Mouse (Mus musculus) R1 (cell line): ENCODE results near the gene Socs4.
A peak's percentile ranks its signal among the peaks of the same experiment; 100 is the strongest.
"Not testable (repeated sequence)": the region's sequence is repeated elsewhere in the genome, so short reads cannot be mapped to it uniquely, and the experiment has no call there.

Source experiments
- DNase-seq: peaks from one replicate; pipeline ENCODE4 v3.0.0-alpha.2; 2018; ENCODE audit warnings: low read depth, low spot score

Socs4 gene

GRCm38 (mm10) chr14:47287021-47287420, 10.3 kb downstream of the Socs4 start:
- DNase-seq: no peak

- DNase-seq: no peak
These were observed 15.0 kb downstream of the Socs4 start for GRCm38 (mm10) chr14:47291772-47292171.

GRCm38 (mm10) chr14:47294136-47294535, 17.4 kb downstream of the Socs4 start:
- no peak for DNase-seq

GRCm38 (mm10) chr14:47296232-47296631, 19.5 kb downstream of the Socs4 start:
- DNase-seq: no peak

DNA sequence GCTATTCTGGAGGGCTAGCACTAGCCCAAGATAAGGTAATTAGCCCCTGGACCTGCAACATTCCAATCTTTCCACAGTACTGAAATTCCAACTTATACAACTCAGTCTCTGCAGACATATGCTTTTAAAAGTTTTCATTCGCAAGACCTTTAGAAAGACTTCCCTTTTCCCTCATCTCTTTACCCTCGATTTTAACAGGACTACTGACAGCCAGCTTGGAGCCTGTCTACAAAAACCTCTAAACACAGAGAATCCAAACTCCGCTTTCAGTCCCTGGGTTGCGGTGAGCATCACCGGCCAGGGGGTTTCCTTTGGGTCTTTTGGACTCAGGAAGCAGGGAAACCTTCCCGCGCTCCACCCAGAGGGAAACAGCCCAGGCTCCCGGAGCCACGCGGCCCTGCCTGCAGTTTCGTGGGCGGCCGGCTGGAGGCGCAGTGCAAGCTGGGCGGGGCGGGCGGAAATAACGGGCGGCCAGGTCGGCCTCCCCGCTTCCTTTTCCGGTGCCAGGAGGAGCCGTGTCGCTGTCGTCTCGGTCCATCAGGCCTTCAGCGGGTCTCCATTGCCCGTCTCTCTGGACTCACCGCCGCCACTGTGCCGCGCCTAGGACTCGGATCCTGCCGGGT, 21.2 kb downstream of the Socs4 start, which contains the start of gene Mapk1ip1l:
Mapk1ip1l (plus strand) TSS at position 482 of the 623 bp plus-strand sequence.
- DNase-seq: peak; percentile 88

GRCm38 (mm10) chr14:47298408-47298792, 21.7 kb downstream of the Socs4 start:
- DNase-seq: peak; percentile 79

DNA sequence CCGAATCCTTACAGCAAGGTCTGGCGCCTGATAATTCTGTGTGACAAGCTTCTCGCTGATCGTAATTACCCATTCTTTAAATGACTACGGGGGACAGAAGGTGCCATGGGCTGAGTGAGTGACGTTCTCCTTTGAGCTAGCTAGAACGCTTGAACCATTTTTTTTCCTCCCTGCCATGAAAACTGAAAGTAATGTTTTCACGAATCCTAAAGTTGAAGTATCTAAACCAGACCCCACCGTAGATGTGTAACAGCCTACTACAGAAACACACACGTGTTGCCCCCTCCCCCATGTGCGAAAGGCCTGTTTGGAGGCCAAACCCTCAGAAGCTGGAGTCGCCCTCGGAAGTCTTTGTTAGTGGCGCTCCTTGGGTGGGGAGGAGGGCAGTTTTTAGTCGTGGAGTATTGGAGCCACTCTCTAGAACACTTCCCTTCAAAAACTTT, 22.1 kb downstream of the Socs4 start:
- peak; percentile 83 for DNase-seq

DNA sequence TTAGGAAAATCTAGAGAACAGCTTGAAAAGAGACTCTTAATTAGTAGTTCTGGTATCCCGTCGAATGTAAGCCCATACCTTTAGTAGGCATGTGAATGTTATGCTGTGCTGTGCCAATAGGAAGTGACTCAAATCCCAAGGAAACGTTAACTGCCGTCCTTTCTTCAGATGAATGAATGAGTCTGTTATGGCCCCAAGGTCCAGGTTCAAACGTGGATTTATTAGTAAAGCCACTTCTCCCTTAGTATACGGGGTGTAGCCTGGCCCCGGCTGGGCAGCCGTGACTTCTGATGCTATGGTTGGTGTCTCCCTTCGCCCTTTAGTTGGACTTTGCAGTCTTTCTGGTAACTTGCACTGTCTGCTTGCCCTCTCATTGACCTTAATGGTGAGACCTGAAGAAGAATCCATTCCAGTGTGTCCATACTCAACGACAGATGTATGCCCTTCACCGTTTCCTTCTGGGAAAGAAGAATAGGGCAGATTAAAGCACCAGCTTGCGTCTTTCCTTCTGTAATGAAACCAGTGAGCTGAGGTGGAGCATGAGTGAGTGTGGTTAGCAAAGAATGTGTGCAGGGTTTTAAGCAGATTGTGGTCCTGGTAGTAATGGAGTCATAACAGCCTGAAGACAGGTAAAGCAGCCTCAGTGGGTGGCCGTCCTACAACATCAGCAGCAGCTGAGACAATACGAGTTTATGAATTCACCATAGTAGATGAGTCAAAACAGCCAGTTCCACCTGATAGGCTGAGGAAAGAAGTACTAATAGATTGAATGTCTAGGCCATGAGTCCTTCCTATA, 26.4 kb downstream of the Socs4 start:
- no peak for DNase-seq

DNA sequence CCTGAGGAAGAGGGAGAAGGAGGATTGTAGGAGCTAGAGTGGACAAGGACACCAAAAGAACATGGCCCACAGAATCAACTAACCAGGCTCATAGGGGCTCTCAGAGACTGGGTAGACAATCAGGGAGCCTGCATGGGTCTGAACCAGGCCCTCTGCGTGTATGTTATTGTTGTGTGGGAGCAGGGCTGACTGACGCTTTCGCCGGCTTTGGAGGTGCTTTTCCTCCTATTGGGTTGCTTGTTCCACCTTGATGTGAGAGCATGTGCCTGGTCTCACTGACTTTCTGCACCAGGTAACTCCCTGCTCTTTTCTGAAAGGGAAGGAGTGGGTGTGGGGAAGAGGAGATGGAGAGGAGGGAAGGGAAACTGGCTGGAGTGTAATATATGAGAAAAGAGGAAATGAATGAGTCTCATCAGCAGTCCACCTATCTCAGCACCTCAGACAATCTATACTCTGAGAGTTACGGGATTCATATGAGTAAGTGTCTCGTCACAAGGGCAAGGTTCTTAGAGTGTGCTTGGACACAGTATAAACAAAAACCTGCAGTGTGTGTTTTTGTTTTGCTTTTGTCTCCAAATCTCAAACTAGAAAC, 28.2 kb downstream of the Socs4 start:
- DNase-seq: no peak

DNA sequence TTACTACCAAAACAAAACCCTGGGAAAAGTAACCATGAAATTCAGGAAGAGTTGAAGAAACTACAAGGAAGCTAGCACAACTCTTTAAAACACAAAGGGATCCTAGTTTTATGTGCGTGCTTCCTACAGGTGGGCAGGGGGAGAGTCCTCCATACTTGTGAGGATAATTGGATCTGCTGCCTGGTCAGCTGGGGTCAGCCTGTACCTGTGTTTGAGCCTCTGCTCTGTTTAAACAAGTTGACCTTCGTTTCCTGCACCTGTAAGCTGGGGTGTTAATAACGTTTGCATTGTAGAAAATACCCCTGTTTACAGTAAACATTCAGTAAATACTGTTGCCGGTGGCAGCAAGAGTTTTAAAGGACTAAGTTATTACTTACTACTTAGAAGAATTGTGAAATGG, 29.2 kb downstream of the Socs4 start:
- DNase-seq: no peak

GRCm38 (mm10) chr14:47307669-47308068, 30.9 kb downstream of the Socs4 start:
- DNase-seq: no peak

- no peak for DNase-seq
These were observed 32.3 kb downstream of the Socs4 start for GRCm38 (mm10) chr14:47309061-47309460.

GRCm38 (mm10) chr14:47310342-47311181, 33.8 kb downstream of the Socs4 start:
- no peak for DNase-seq

GRCm38 (mm10) chr14:47319362-47319761, 42.6 kb downstream of the Socs4 start:
- no peak for DNase-seq

DNA sequence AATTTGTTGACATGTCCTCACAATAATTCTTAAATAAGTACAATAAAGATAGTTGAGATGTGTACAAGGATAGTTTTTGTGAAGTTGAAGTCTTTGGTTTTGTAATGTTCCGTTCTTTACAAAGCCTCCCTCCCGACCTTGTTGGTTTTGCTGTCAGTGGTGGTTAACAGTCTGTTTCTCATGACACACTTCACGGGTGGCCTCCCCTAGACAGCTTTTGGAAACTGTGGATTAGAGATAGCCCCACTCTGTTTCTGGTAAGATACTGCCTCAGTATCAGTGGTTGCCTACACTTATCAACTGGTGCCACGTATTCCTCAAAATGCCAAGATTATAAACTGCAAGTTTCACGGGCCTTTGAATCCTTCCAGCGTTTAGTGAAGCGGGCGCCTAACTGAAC, 44.9 kb downstream of the Socs4 start:
- DNase-seq: not testable (repeated sequence)

DNA sequence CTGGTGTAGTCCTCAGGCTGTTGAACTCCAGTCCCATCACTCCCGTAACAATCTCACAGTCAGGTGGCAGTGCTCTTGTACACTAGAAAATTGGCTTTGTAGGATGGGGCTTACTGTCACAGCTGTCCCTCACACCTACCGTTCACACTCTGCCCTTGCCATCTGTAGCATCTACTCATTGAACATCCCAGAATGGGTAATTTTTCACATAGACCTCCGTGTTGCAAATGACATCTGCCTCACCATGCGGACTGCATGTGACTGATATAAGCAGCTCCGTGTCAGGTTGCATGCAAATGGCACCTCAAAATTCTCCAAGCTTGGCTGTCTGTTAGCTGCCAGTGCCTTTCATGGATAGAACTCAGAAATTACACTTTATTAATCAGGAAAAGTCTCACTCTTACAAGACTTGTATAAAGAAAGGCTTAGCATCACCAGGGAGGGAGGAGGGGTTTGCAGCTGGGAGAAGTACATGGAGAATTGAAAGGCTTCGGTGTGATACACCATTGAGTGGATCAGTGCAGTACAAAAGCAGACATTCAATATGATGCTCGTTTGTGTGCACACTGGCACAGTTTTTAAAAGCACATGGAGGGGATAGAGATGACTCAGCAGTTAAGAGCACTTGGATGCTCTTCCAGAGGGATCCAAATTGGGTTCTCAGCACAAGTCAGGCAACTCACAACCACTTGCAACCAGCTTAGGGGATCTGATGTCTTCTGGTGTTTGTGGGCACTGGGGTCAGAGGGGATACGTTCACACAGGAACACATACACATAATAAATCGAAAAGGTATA, 49.4 kb downstream of the Socs4 start:
- no peak for DNase-seq

- DNase-seq: no peak
These were observed 50.6 kb downstream of the Socs4 start for GRCm38 (mm10) chr14:47327347-47327746.

GRCm38 (mm10) chr14:47331920-47332319, 55.2 kb downstream of the Socs4 start:
- no peak for DNase-seq

DNA sequence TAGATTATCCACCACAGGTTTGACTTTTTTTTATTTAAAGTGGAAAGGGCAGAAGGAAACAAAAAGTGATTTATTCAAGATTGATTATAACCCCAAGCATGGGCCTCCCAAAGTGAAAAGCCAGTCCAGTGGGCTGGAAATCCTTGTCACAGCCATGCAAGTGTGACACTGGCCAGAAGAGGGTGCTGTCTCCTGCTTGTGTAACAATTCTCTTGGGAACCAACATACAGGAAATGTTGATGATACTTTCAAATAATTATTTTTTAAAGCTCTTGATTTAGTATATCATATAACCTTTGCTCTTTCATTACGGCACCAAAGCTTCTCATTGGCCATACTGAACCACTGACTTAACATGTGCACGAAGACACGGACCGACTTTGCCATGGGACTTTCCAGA, 58.1 kb downstream of the Socs4 start:
- peak; percentile 70 for DNase-seq

DNA sequence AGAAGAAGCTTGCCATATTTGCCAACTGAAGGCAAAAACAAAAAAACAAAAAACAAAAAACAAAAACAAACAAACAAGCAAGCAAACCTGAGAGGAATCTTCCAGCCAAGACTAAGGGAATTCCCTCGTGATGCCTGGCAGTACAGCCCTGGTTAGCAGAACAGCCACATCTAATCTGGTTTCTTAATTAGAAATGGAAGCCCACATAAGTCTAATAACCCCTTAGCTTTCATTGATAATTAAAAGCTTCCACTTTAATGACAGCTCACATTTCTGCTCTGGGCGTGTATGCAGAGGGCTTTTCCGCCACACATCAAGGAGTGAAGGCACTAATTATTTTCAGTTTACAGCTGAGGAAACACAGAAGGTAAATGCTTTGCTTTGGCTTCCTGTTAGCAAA, 58.6 kb downstream of the Socs4 start:
- no peak for DNase-seq
